Mouse (Mus musculus): ENCODE data around the gene BC051019. TPM values are rescaled to one million over a fixed set of nuclear protein-coding genes. Genes with fewer than 3 reads are reported as not detected.
A peak's percentile ranks its signal among the peaks of the same experiment; 100 is the strongest.

The BC051019 gene
- polyA plus RNA-seq, 1 experiment from 2014 or later: not detected

DNA sequence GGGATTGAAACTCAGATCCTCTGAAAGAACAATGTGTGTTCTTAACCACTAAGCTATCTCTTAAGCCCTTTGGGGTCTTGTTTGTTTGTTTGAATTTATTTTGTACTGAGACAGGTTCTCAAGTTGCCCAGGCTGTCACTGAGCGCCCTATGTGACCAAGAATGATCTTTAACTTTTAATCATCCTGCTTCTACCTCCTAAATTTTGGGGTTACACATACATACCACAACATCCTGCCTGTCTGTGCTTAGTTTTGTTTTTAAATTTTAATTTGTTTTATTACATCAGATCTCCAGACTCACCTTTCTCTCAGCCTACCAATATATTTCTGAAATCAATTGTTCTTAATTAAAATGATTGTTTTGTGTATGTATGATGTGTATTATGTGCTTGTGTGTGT, 17.4 kb upstream of the BC051019 start:
- no peaks in the 10 kb centered on the region for H3K27me3 ChIP-seq
- no peak for ATAC-seq (replicated peaks; ENCODE audit: low FRiP score)
- H3K36me3 ChIP-seq: peaks cover 49% of the 10 kb centered on the region
- H3K9me3 ChIP-seq (replicated peaks): no peaks in the 10 kb centered on the region
- H3K4me1 ChIP-seq: no peaks in the 10 kb centered on the region
- no peak overlapping the region for H3K4me2 ChIP-seq
- H3K27ac ChIP-seq: no peak overlapping the region
- WGBS: 84% methylated on average over 1 of the region's 1 CpGs
- H3K9ac ChIP-seq: no peak overlapping the region
- no peak overlapping the region for H3K4me3 ChIP-seq (replicated peaks)

DNA sequence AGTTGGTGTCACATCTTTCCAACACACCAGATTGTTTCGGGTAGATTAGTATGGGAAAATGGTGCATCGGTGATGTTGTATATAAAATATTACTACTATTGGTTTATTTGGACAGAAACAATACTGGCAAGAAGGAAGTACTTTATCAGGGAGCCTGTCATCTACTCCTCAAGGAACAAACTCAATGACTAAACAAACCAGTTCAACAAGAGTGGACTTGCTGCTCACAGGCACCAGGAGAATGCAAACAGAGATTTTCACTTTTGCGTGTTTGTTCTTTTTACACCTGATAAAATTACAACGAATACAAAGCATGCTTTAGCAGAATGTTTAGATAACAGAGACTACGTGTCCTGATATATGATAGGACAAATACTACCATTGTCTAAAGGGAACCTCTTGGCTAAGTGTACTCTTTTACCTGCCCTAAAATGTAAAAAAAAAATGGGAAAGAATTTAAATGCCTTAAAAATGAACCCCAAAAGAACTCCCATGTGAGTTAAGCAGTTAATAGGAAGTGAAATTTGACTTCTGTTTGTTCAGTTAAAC, 16.2 kb upstream of the BC051019 start:
- no peak for ATAC-seq (replicated peaks; ENCODE audit: low FRiP score)
- Histone ChIP-seq H3K4me3 (replicated peaks) (no peak overlapping the region), H3K36me3 (peaks cover 41% of the 10 kb centered on the region), H3K9ac (no peak overlapping the region), H3K4me1 (no peaks in the 10 kb centered on the region), H3K9me3 (replicated peaks) (no peaks in the 10 kb centered on the region), H3K4me2 (no peak overlapping the region), H3K27me3 (no peaks in the 10 kb centered on the region), H3K27ac (no peak overlapping the region)
- WGBS: 68% methylated on average over 5 of the region's 5 CpGs

DNA sequence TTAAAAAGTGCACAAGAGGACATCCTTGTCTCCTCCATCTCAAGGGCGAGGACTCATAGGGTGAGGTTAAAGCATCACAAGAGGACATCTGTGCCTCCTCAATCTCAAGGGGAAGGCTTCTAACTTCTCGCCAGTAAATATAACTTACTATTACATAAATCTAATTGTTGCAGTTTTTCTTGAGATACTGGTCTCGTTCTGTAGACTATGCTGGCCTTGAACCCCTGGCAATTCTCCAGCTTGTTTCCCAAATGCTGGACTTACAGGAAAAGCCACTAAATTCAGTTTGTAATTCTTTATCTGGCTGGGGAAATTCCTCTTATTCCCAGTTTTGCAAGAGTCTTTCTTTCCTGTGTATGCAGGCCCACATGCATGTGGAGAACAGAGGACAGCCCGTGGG, 11.2 kb upstream of the BC051019 start:
- Histone ChIP-seq H3K36me3 (peaks cover 19% of the 10 kb centered on the region), H3K4me2 (no peak overlapping the region), H3K27me3 (no peaks in the 10 kb centered on the region), H3K9me3 (replicated peaks) (no peaks in the 10 kb centered on the region), H3K9ac (no peak overlapping the region), H3K4me1 (peaks cover 5% of the 10 kb centered on the region), H3K4me3 (replicated peaks) (no peak overlapping the region), H3K27ac (no peak overlapping the region)
- 69% methylated on average over 4 of the region's 4 CpGs for WGBS
- ATAC-seq (replicated peaks; ENCODE audit: low FRiP score): no peak

DNA sequence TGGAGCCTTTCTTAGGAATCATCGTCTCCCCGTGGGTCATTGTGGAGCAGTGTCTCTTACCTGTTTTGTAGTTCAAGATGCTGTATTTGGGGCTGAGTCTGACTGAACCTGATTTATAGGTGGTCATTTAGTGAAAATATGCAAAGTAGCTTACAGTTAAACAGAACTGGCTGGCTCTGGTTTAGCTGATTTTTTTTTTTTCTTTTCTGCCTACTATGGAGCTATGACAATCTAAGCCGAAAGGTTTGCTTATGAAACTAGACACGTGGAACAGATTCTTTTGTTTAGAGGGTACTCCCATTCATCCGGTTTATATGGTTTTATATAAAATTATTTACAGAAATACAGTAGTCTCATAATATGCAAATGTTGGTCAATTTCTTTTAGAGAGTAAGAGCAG, 8.0 kb upstream of the BC051019 start, which contains the start of gene Ascl3:
Gene Ascl3, minus strand, starts transcription at position 101 of the 400 bp plus-strand sequence.
- H3K9ac ChIP-seq: no peak within 1 kb of the TSS
- no peaks in the 10 kb centered on the region for H3K27me3 ChIP-seq
- H3K4me1 ChIP-seq: peaks cover 13% of the 10 kb centered on the region
- H3K4me3 ChIP-seq (replicated peaks): no peak within 1 kb of the TSS
- no peak within 1 kb of the TSS for H3K4me2 ChIP-seq
- H3K36me3 ChIP-seq: peaks cover 10% of the 10 kb centered on the region
- WGBS: 90% methylated on average over 5 of the region's 5 CpGs
- H3K9me3 ChIP-seq (replicated peaks): no peaks in the 10 kb centered on the region
- no peak for ATAC-seq (replicated peaks; ENCODE audit: low FRiP score)
- H3K27ac ChIP-seq: 0 out of 2 replicates have a peak within 1 kb of the TSS, but pooled peaks have one; percentile 32

DNA sequence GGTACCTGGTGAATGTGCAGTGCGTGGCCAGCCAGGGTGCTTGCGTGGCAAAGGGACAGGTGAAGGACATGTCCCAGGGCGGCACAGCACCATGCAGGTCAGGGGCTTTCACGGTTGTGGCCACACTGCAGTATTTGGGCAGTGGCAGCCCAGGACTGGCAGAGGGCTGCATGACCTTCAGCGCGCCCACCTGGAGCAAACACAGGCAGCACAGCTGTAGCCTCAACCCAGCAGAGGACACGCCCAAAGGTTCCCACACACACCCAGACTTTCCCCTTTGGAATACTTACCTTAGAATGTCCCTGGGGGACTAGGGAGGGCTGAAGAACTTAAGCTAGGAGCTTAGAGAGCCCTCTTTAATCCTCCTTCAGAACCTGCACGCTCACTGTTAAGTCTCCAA, 536 bp downstream of the BC051019 start:
- Histone ChIP-seq H3K4me2 (no peak overlapping the region), H3K4me3 (replicated peaks) (no peak overlapping the region), H3K4me1 (no peaks in the 10 kb centered on the region), H3K36me3 (no peaks in the 10 kb centered on the region), H3K9me3 (replicated peaks) (no peaks in the 10 kb centered on the region), H3K27ac (no peak overlapping the region), H3K9ac (no peak overlapping the region), H3K27me3 (no peaks in the 10 kb centered on the region)
- no peak for ATAC-seq (replicated peaks; ENCODE audit: low FRiP score)
- WGBS: 93% methylated on average over 8 of the region's 8 CpGs

DNA sequence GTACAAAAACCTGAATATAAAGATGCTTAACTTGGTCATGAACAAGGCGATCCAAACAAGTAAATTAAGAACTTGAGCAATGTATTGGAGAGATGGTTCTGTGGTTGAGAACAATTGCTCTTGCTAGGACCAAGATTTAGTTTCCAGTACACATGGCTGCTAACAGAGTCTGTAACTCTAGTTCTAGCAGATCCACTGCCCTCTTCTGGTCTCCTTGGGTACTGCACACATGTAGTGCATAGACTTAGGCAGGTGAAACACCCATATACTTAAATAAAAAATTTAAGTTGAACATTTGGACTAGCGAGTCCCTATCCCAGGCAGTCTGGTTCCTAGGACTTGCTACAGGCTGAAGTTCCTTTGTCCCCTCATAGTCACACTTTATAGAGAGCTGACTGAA, 1.0 kb downstream of the BC051019 start:
- Histone ChIP-seq H3K9ac (no peak overlapping the region), H3K4me2 (no peak overlapping the region), H3K36me3 (no peaks in the 10 kb centered on the region), H3K9me3 (replicated peaks) (no peaks in the 10 kb centered on the region), H3K27ac (no peak overlapping the region), H3K4me3 (replicated peaks) (no peak overlapping the region), H3K4me1 (no peaks in the 10 kb centered on the region), H3K27me3 (no peaks in the 10 kb centered on the region)
- 93% methylated on average over 2 of the region's 2 CpGs for WGBS
- no peak for ATAC-seq (replicated peaks; ENCODE audit: low FRiP score)

DNA sequence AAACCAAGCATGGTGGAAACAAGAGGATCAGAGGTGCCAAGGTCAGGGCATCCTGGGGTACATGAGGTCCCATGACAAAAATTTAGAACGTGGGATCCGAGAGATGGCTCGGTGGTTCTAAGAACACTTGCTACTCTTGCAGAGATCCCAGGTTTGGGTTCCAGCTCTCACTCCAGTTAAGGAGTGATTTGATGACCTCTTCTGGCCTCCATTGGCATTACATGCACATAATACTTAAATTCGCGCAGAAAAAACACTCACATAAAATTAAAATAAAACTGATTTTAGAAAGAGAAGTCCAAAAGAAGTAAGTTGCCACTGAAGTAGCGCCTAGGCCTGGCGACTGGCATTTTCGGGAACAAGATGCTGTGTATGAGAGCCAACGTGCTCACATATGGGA, 4.4 kb downstream of the BC051019 start:
- H3K9me3 ChIP-seq (replicated peaks): no peaks in the 10 kb centered on the region
- WGBS: 61% methylated on average over 9 of the region's 9 CpGs
- no peak for ATAC-seq (replicated peaks; ENCODE audit: low FRiP score)

DNA sequence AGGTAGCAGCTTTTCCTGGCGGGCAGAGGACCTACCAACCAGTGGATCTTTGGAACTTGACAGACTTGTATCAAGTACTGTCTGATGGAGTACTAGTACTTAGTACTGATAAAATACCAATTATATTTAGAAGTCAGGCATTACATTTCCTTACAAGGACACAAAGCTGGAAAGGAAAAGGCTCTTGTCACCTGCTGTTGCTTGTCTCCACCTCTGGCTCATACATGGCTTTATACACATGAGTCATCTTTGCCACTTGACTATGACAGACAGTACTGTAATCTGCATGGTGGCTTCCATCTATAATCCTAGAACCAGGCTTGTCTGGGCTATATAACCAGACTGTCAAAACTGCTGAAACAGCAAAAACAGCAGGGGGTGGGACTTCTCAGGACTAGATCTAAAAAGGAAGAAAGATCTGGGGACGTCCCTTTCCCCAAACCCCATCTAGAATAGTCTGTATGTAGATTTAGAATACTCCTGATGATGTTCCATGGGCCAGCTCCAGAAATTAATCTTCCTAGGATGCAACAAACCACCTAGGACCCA, 10.1 kb downstream of the BC051019 start:
- Histone ChIP-seq H3K4me1 (0 out of 2 replicates have a peak, but pooled peaks cover 6% of the 10 kb centered on the region), H3K27ac (no peak overlapping the region), H3K9me3 (replicated peaks) (no peaks in the 10 kb centered on the region), H3K4me3 (replicated peaks) (no peak overlapping the region), H3K27me3 (no peaks in the 10 kb centered on the region), H3K36me3 (peaks cover 22% of the 10 kb centered on the region), H3K4me2 (no peak overlapping the region), H3K9ac (no peak overlapping the region)
- ATAC-seq (replicated peaks; ENCODE audit: low FRiP score): no peak
- WGBS: 88% methylated on average over 2 of the region's 2 CpGs

More for the DNA sequence above, 4.4 kb downstream of the BC051019 start:
- H3K27ac ChIP-seq: no peak overlapping the region
- no peak overlapping the region for H3K4me2 ChIP-seq
- H3K9ac ChIP-seq: no peak overlapping the region
- H3K4me3 ChIP-seq (replicated peaks): no peak overlapping the region
- H3K4me1 ChIP-seq: no peaks in the 10 kb centered on the region
- H3K36me3 ChIP-seq: no peaks in the 10 kb centered on the region
- H3K27me3 ChIP-seq: no peaks in the 10 kb centered on the region

DNA sequence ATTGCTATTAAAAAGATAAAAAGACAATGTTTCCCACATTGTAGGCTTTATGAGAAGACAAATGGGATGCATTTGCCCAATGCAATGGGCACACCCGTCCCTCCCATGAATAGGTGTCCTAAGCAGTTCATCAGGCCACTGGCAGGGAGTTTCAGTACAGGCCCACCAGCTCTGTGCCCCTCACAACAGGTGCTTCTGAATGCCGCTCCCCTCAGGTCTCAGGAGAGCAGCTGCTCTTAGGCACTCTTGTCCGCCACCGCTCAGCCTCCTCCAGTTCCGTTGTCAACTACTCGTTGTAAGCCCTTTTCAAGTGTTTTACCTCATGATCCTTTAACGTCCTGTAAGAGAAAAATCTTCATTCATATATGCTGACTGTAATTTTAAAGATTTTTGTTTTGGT, 11.5 kb downstream of the BC051019 start:
- Histone ChIP-seq H3K27me3 (no peaks in the 10 kb centered on the region), H3K9me3 (replicated peaks) (no peaks in the 10 kb centered on the region), H3K4me1 (0 out of 2 replicates have a peak, but pooled peaks cover 10% of the 10 kb centered on the region), H3K9ac (no peak overlapping the region), H3K27ac (no peak overlapping the region), H3K36me3 (peaks cover 29% of the 10 kb centered on the region), H3K4me2 (no peak overlapping the region), H3K4me3 (replicated peaks) (no peak overlapping the region)
- WGBS: 82% methylated on average over 7 of the region's 7 CpGs
- ATAC-seq (replicated peaks; ENCODE audit: low FRiP score): no peak

- Histone ChIP-seq H3K9ac (no peak overlapping the region), H3K4me2 (no peak overlapping the region), H3K9me3 (replicated peaks) (no peaks in the 10 kb centered on the region), H3K27ac (peak overlapping the region; percentile 57), H3K36me3 (peaks cover 29% of the 10 kb centered on the region), H3K27me3 (no peaks in the 10 kb centered on the region), H3K4me3 (replicated peaks) (no peak overlapping the region), H3K4me1 (0 out of 2 replicates have a peak, but pooled peaks cover 20% of the 10 kb centered on the region)
- 55% methylated on average over 1 of the region's 1 CpGs for WGBS
- ATAC-seq (replicated peaks; ENCODE audit: low FRiP score): no peak
Observed at GRCm38 (mm10) chr7:109710069-109710468, 13.6 kb downstream of the BC051019 start.

- no peaks in the 10 kb centered on the region for H3K27me3 ChIP-seq
- WGBS: 63% methylated on average over 3 of the region's 3 CpGs
- no peak overlapping the region for H3K4me2 ChIP-seq
- peak; percentile 75 for ATAC-seq (replicated peaks; ENCODE audit: low FRiP score)
- peaks cover 28% of the 10 kb centered on the region; the same call in 1 of the 2 replicates for H3K4me1 ChIP-seq
- peaks cover 29% of the 10 kb centered on the region for H3K36me3 ChIP-seq
- peak overlapping the region; percentile 73 for H3K27ac ChIP-seq
- no peaks in the 10 kb centered on the region for H3K9me3 ChIP-seq (replicated peaks)
- no peak overlapping the region for H3K4me3 ChIP-seq (replicated peaks)
- H3K9ac ChIP-seq: no peak overlapping the region
Observed at GRCm38 (mm10) chr7:109708961-109709382, 14.7 kb downstream of the BC051019 start.

GRCm38 (mm10) chr7:109707023-109707785, 16.4 kb downstream of the BC051019 start:
- Histone ChIP-seq H3K27ac (no peak overlapping the region), H3K4me1 (peaks cover 36% of the 10 kb centered on the region), H3K9me3 (replicated peaks) (no peaks in the 10 kb centered on the region), H3K9ac (no peak overlapping the region), H3K4me2 (no peak overlapping the region), H3K36me3 (peaks cover 22% of the 10 kb centered on the region), H3K4me3 (replicated peaks) (no peak overlapping the region), H3K27me3 (no peaks in the 10 kb centered on the region)
- 42% methylated on average over 4 of the region's 4 CpGs for WGBS
- ATAC-seq (replicated peaks; ENCODE audit: low FRiP score): no peak
